Mouse (Mus musculus): ENCODE data around the gene Lpxn.

Gene Lpxn

GRCm38 (mm10) chr19:12805730-12806129 is 9.7 kb downstream of the Lpxn start:
- DNase-seq, result no peak

- no peak for DNase-seq
Observed at GRCm38 (mm10) chr19:12806214-12806613, 10.2 kb downstream of the Lpxn start.

- no peak for DNase-seq
Observed at GRCm38 (mm10) chr19:12812644-12813364, 16.8 kb downstream of the Lpxn start.

- DNase-seq, result no peak
Observed at GRCm38 (mm10) chr19:12813883-12814282, 17.9 kb downstream of the Lpxn start.

- DNase-seq, result no peak
Observed at GRCm38 (mm10) chr19:12818507-12818906, 22.5 kb downstream of the Lpxn start.

GRCm38 (mm10) chr19:12820383-12820782 is 24.4 kb downstream of the Lpxn start:
- DNase-seq, result peak; percentile 7

GRCm38 (mm10) chr19:12824549-12824948 is 28.6 kb downstream of the Lpxn start:
- DNase-seq, result no peak

- no peak for DNase-seq
Observed at GRCm38 (mm10) chr19:12830823-12831430, 34.9 kb downstream of the Lpxn start.

GRCm38 (mm10) chr19:12831559-12831958 is 35.6 kb downstream of the Lpxn start:
- DNase-seq, result no peak

GRCm38 (mm10) chr19:12833625-12834024 is 37.6 kb downstream of the Lpxn start:
- DNase-seq, result no peak

- DNase-seq, result no peak
Observed at GRCm38 (mm10) chr19:12838507-12838906, 42.5 kb downstream of the Lpxn start.

GRCm38 (mm10) chr19:12846382-12846781 is 50.4 kb downstream of the Lpxn start, which contains the start of gene Gm5244:
TSS of gene Gm5244 (plus strand) at chr19:12846682.
- DNase-seq, result no peak

- DNase-seq, result no peak
Observed at GRCm38 (mm10) chr19:12856983-12857382, 61.0 kb downstream of the Lpxn start, which contains the start of gene Olfr1444. TSS of gene Olfr1444 (plus strand) at chr19:12857283.
